Mouse (Mus musculus) retina, embryonic 14.5 days (tissue): Measurements from ENCODE around the gene AY074887.

Experiments
- DNase-seq: peaks from one replicate; pipeline ENCODE4 v3.0.0-alpha.2; 2015; ENCODE audit warnings: low spot score

AY074887 gene

DNA sequence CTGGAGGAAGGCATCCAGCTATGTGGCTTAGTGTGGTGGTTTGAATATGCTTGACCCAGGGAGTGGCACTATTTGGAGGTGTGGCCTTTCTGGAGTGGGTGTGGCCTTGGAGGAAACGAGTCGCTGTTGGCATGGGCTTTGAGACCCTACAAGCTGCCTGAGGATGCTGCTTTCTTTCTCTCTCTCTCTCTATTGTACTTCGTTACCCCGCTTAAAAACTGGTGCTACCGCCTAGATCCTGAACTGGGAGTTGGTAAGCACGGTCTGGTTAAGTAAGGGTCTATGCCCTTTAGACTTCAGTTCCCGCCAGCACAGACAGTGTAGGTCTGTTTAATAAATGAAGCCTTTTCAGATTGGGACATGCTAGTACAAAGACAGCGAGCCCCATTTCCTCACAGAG is 34.4 kb downstream of the AY074887 start:
- no peak for DNase-seq

DNA sequence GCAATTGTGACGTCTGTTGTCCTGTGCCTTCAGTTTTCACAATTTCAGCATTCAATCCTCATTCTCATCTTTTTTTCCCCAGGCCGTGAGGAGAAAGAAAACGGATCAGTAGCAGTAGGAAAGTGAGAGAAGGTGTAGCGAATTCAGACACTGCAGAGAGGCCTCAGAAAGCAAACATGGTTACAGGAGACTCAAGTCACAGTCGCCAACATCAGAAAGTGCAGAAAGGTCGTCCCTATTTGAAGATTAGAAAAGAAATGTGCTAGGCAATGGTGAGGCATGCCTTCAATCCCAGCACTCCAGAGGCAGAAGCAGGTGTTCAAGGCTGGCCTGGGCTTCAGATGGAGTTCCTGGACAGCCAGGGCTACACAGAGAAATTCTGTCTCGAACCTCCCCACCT is 35.2 kb downstream of the AY074887 start:
- no peak for DNase-seq

DNA sequence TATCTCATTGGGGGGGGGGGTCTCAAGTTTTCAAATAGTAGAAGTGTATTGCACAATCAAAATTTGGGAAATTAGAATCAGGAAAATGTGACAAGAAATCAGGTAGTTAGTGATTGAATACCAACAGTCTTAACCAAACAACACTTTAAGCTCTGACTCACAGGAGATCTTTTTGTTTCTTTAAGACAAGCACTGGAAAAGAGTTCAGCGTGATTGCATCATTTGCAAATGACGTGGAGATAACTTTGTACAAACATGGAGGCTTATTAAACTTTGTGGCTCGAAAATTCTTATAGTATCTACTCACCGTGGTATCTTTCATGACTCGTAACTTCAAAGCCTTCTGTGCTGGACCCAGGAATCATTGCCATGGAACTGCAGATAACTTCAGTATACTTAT is 41.4 kb downstream of the AY074887 start:
- DNase-seq, result no peak
